Mouse (Mus musculus): ENCODE data around the gene Phf24. TPM values are rescaled to one million over a fixed set of nuclear protein-coding genes. Genes with fewer than 3 reads are reported as not detected.

Gene Phf24
- total and polyA plus RNA-seq, 3 experiments = not detected

- dilution Hi-C loops (cut with MboI; ENCODE audit: extremely low pct_ligation_motif_present, extremely low pct_unique_long_range_greater_than_20kb, low sequenced_read_pairs) (no loop called here), in situ Hi-C loops (cut with MboI; ENCODE audit: low pct_ligation_motif_present, low pct_unique_long_range_greater_than_20kb, low sequenced_read_pairs) (no loop called here)
- H3K4me3 ChIP-seq (replicated peaks in 1 of 3; ENCODE audit: low read depth in 2 of 3, low read length in 2 of 3, poor library complexity in 1 of 3) = no peak within 1 kb of the TSS
- TF ChIP-seq ELF1 (IDR thresholded peaks at IDR 0.05; ENCODE audit: low read depth, low read length) (no peak), PAX5 (IDR thresholded peaks at IDR 0.05; ENCODE audit: low read length) (no peak), JUN (IDR thresholded peaks at IDR 0.05; ENCODE audit: insufficient read depth, low read depth, low read length) (no peak), IRF4 (IDR thresholded peaks at IDR 0.05; ENCODE audit: low read depth, low read length) (no peak)
- H3K4me1 ChIP-seq (ENCODE audit: control insufficient read depth in 1 of 2, insufficient read depth in 2 of 2) = peaks cover 8 to 18% of the 10 kb centered on the region in 2 experiments
- no peak within 1 kb of the TSS for H3K4me2 ChIP-seq (ENCODE audit: insufficient read depth, low read depth, poor library complexity, severe bottlenecking)
- no peak within 1 kb of the TSS for H3K9ac ChIP-seq (ENCODE audit: insufficient read depth, low read depth)
- H3K36me3 ChIP-seq (replicated peaks in 1 of 2; ENCODE audit: control insufficient read depth in 1 of 2, insufficient read depth in 1 of 2, low read length in 1 of 2) = peaks cover 0 to 17% of the 10 kb centered on the region in 2 experiments
- H3K27ac ChIP-seq (ENCODE audit: insufficient read depth, low read depth) = no peak within 1 kb of the TSS
- no peaks in the 10 kb centered on the region for H3K9me3 ChIP-seq (replicated peaks; ENCODE audit: low read length)
- DNase-seq (ENCODE audit: extremely low read depth) = no peak
- no peaks in the 10 kb centered on the region for H3K79me2 ChIP-seq (replicated peaks; ENCODE audit: control insufficient read depth, extremely low read depth, insufficient read depth, poor library complexity, severe bottlenecking)
- H3K27me3 ChIP-seq (replicated peaks) = no peaks in the 10 kb centered on the region
Observed at GRCm38 (mm10) chr4:42969304-42969703, 52.8 kb downstream of the Phf24 start, which contains the start of gene 1700022I11Rik. TSS of gene 1700022I11Rik (plus strand) at chr4:42969604.

- H3K79me2 ChIP-seq (replicated peaks; ENCODE audit: control insufficient read depth, extremely low read depth, insufficient read depth, poor library complexity, severe bottlenecking) = no peaks in the 10 kb centered on the region
- no peak overlapping the region for H3K27ac ChIP-seq (ENCODE audit: insufficient read depth, low read depth)
- H3K36me3 ChIP-seq (replicated peaks in 1 of 2; ENCODE audit: control insufficient read depth in 1 of 2, insufficient read depth in 1 of 2, low read length in 1 of 2) = peaks cover 5 to 37% of the 10 kb centered on the region in 2 experiments
- dilution Hi-C loops (cut with MboI; ENCODE audit: extremely low pct_ligation_motif_present, extremely low pct_unique_long_range_greater_than_20kb, low sequenced_read_pairs) = no loop called here
- no peaks in the 10 kb centered on the region for H3K4me1 ChIP-seq (ENCODE audit: control insufficient read depth in 1 of 2, insufficient read depth in 2 of 2)
- H3K9ac ChIP-seq (ENCODE audit: insufficient read depth, low read depth) = no peak overlapping the region
- no peaks in the 10 kb centered on the region for H3K27me3 ChIP-seq (replicated peaks)
- in situ Hi-C loops (cut with MboI; ENCODE audit: low pct_ligation_motif_present, low pct_unique_long_range_greater_than_20kb, low sequenced_read_pairs) = no loop called here
- no peaks in the 10 kb centered on the region for H3K9me3 ChIP-seq (replicated peaks; ENCODE audit: low read length)
- no peak overlapping the region for H3K4me3 ChIP-seq (replicated peaks in 1 of 3; ENCODE audit: low read depth in 2 of 3, low read length in 2 of 3, poor library complexity in 1 of 3)
- no peak overlapping the region for H3K4me2 ChIP-seq (ENCODE audit: insufficient read depth, low read depth, poor library complexity, severe bottlenecking)
- DNase-seq (ENCODE audit: extremely low read depth) = no peak
- TF ChIP-seq ZNF384 (IDR thresholded peaks at IDR 0.05; ENCODE audit: low read depth, low read length) (no peak), ZKSCAN1 (IDR thresholded peaks at IDR 0.05; ENCODE audit: borderline replicate concordance, low read depth, low read length) (no peak), MYC (IDR thresholded peaks at IDR 0.05; ENCODE audit: low read depth, low read length) (no peak), MXI1 (IDR thresholded peaks at IDR 0.05; ENCODE audit: low read depth, low read length) (no peak), PAX5 (IDR thresholded peaks at IDR 0.05; ENCODE audit: low read length) (no peak), ZMIZ1 (IDR thresholded peaks at IDR 0.05; ENCODE audit: low read depth, low read length) (no peak), EP300 (IDR thresholded peaks at IDR 0.05; ENCODE audit: low read length) (no peak), TCF12 (IDR thresholded peaks at IDR 0.05; ENCODE audit: low read depth, low read length) (no peak), CTCF (conservative IDR thresholded peaks at IDR 0.05 in 1 of 2, IDR thresholded peaks at IDR 0.05 in 1 of 2; ENCODE audit: low read depth in 2 of 2, low read length in 2 of 2) (no peak), USF2 (conservative IDR thresholded peaks at IDR 0.05; ENCODE audit: low read depth, low read length) (no peak)
Observed at GRCm38 (mm10) chr4:42972952-42973351, 56.5 kb downstream of the Phf24 start.

- Histone ChIP-seq H3K27me3 (replicated peaks) (no peaks in the 10 kb centered on the region), H3K4me3 (replicated peaks in 1 of 3; ENCODE audit: low read depth in 2 of 3, low read length in 2 of 3, poor library complexity in 1 of 3) (no peak overlapping the region), H3K9ac (ENCODE audit: insufficient read depth, low read depth) (no peak overlapping the region), H3K4me1 (ENCODE audit: control insufficient read depth in 1 of 2, insufficient read depth in 2 of 2) (no peaks in the 10 kb centered on the region), H3K27ac (ENCODE audit: insufficient read depth, low read depth) (no peak overlapping the region), H3K36me3 (replicated peaks in 1 of 2; ENCODE audit: control insufficient read depth in 1 of 2, insufficient read depth in 1 of 2, low read length in 1 of 2) (peaks cover 12 to 43% of the 10 kb centered on the region in 2 experiments), H3K79me2 (replicated peaks; ENCODE audit: control insufficient read depth, extremely low read depth, insufficient read depth, poor library complexity, severe bottlenecking) (no peaks in the 10 kb centered on the region), H3K4me2 (ENCODE audit: insufficient read depth, low read depth, poor library complexity, severe bottlenecking) (no peak overlapping the region), H3K9me3 (replicated peaks; ENCODE audit: low read length) (no peaks in the 10 kb centered on the region)
- dilution Hi-C loops (cut with MboI; ENCODE audit: extremely low pct_ligation_motif_present, extremely low pct_unique_long_range_greater_than_20kb, low sequenced_read_pairs) = no loop called here
- DNase-seq (ENCODE audit: extremely low read depth) = no peak
- in situ Hi-C loops (cut with MboI; ENCODE audit: low pct_ligation_motif_present, low pct_unique_long_range_greater_than_20kb, low sequenced_read_pairs) = no loop called here
- TF ChIP-seq ZNF384 (IDR thresholded peaks at IDR 0.05; ENCODE audit: low read depth, low read length) (no peak), CHD2 (IDR thresholded peaks at IDR 0.05; ENCODE audit: low read length) (no peak), ETS1 (conservative IDR thresholded peaks at IDR 0.05; ENCODE audit: low read depth, low read length) (no peak), KAT2A (IDR thresholded peaks at IDR 0.05; ENCODE audit: insufficient replicate concordance, low read length) (no peak), CTCF (conservative IDR thresholded peaks at IDR 0.05 in 1 of 2, IDR thresholded peaks at IDR 0.05 in 1 of 2; ENCODE audit: low read depth in 2 of 2, low read length in 2 of 2) (no peak)
Observed at GRCm38 (mm10) chr4:42973868-42974267, 57.4 kb downstream of the Phf24 start.

Data from CH12.LX (cell line).